Mouse (Mus musculus): ENCODE data around the gene Rpl5. TPM values are rescaled to one million over a fixed set of nuclear protein-coding genes. Genes with fewer than 3 reads are reported as not detected.
A peak's percentile ranks its signal among the peaks of the same experiment; 100 is the strongest.

Gene Rpl5
- polyA plus RNA-seq, 1 experiment from 2014 or later = 58.1 TPM

- peak overlapping the region; percentile 64 for H3K4me2 ChIP-seq (ENCODE audit: low read depth, low read length)
- no peaks in the 10 kb centered on the region for H3K9me3 ChIP-seq (ENCODE audit: control insufficient read depth, low read length)
- peak overlapping the region; percentile 95 for H3K27ac ChIP-seq (replicated peaks; ENCODE audit: low read depth, low read length)
- WGBS = under 1% methylated on average over 20 of the region's 82 CpGs
- peak overlapping the region; percentile 95 for H3K9ac ChIP-seq (ENCODE audit: low read depth, low read length)
- no peaks in the 10 kb centered on the region for H3K27me3 ChIP-seq (replicated peaks; ENCODE audit: control insufficient read depth, insufficient read depth, low read length)
- peaks cover 4% of the 10 kb centered on the region; the same call in 1 of the 2 replicates for H3K4me1 ChIP-seq (ENCODE audit: control insufficient read depth, insufficient read depth, low read length)
- DNase-seq (ENCODE audit: low spot score) = peak; percentile 69
- no peaks in the 10 kb centered on the region for H3K36me3 ChIP-seq (ENCODE audit: control insufficient read depth, insufficient read depth, low read length)
- H3K4me3 ChIP-seq (ENCODE audit: low read depth, low read length) = peak overlapping the region; percentile 88
- peak; percentile 73 for ATAC-seq (ENCODE audit: low read depth)
Observed at GRCm38 (mm10) chr5:107867970-107868904, 32.1 kb upstream of the Rpl5 start.

GRCm38 (mm10) chr5:107868905-107869424 is 31.3 kb upstream of the Rpl5 start:
- Histone ChIP-seq H3K9ac (ENCODE audit: low read depth, low read length) (peak overlapping the region; percentile 95), H3K27ac (replicated peaks; ENCODE audit: low read depth, low read length) (peak overlapping the region; percentile 95), H3K4me3 (ENCODE audit: low read depth, low read length) (peak overlapping the region; percentile 88), H3K36me3 (ENCODE audit: control insufficient read depth, insufficient read depth, low read length) (no peaks in the 10 kb centered on the region), H3K9me3 (ENCODE audit: control insufficient read depth, low read length) (no peaks in the 10 kb centered on the region), H3K4me2 (ENCODE audit: low read depth, low read length) (peak overlapping the region; percentile 64), H3K4me1 (ENCODE audit: control insufficient read depth, insufficient read depth, low read length) (peaks cover 4% of the 10 kb centered on the region; the same call in 1 of the 2 replicates), H3K27me3 (replicated peaks; ENCODE audit: control insufficient read depth, insufficient read depth, low read length) (no peaks in the 10 kb centered on the region)
- DNase-seq (ENCODE audit: low spot score) (peak; percentile 98), ATAC-seq (ENCODE audit: low read depth) (peak; percentile 99)
- under 1% methylated on average over 24 of the region's 58 CpGs for WGBS

- no peak for ATAC-seq (ENCODE audit: low read depth)
- Histone ChIP-seq H3K9ac (ENCODE audit: low read depth, low read length) (no peak overlapping the region), H3K4me1 (ENCODE audit: control insufficient read depth, insufficient read depth, low read length) (peaks cover 4% of the 10 kb centered on the region; the same call in 1 of the 2 replicates), H3K36me3 (ENCODE audit: control insufficient read depth, insufficient read depth, low read length) (no peaks in the 10 kb centered on the region), H3K27ac (replicated peaks; ENCODE audit: low read depth, low read length) (no peak overlapping the region), H3K4me3 (ENCODE audit: low read depth, low read length) (no peak overlapping the region), H3K9me3 (ENCODE audit: control insufficient read depth, low read length) (no peaks in the 10 kb centered on the region), H3K27me3 (replicated peaks; ENCODE audit: control insufficient read depth, insufficient read depth, low read length) (no peaks in the 10 kb centered on the region), H3K4me2 (ENCODE audit: low read depth, low read length) (peak overlapping the region; percentile 64)
- 54% methylated on average over 2 of the region's 2 CpGs for WGBS
- no peak for DNase-seq (ENCODE audit: low spot score)
Observed at GRCm38 (mm10) chr5:107869701-107870100, 30.6 kb upstream of the Rpl5 start.

GRCm38 (mm10) chr5:107873330-107873729 is 27.0 kb upstream of the Rpl5 start:
- no peak for DNase-seq (ENCODE audit: low spot score)
- Histone ChIP-seq H3K27ac (replicated peaks; ENCODE audit: low read depth, low read length) (no peak overlapping the region), H3K4me2 (ENCODE audit: low read depth, low read length) (no peak overlapping the region), H3K36me3 (ENCODE audit: control insufficient read depth, insufficient read depth, low read length) (no peaks in the 10 kb centered on the region), H3K27me3 (replicated peaks; ENCODE audit: control insufficient read depth, insufficient read depth, low read length) (no peaks in the 10 kb centered on the region), H3K9ac (ENCODE audit: low read depth, low read length) (no peak overlapping the region), H3K9me3 (ENCODE audit: control insufficient read depth, low read length) (no peaks in the 10 kb centered on the region), H3K4me3 (ENCODE audit: low read depth, low read length) (no peak overlapping the region), H3K4me1 (ENCODE audit: control insufficient read depth, insufficient read depth, low read length) (no peaks in the 10 kb centered on the region)
- ATAC-seq (ENCODE audit: low read depth) = no peak
- WGBS = 84% methylated on average over 6 of the region's 6 CpGs

GRCm38 (mm10) chr5:107873886-107874302 is 26.4 kb upstream of the Rpl5 start:
- DNase-seq (ENCODE audit: low spot score) (peak; percentile 29), ATAC-seq (ENCODE audit: low read depth) (no peak)
- Histone ChIP-seq H3K4me1 (ENCODE audit: control insufficient read depth, insufficient read depth, low read length) (no peaks in the 10 kb centered on the region), H3K27me3 (replicated peaks; ENCODE audit: control insufficient read depth, insufficient read depth, low read length) (no peaks in the 10 kb centered on the region), H3K9me3 (ENCODE audit: control insufficient read depth, low read length) (no peaks in the 10 kb centered on the region), H3K27ac (replicated peaks; ENCODE audit: low read depth, low read length) (no peak overlapping the region; the same call in 1 of the 2 replicates), H3K9ac (ENCODE audit: low read depth, low read length) (no peak overlapping the region), H3K4me3 (ENCODE audit: low read depth, low read length) (no peak overlapping the region), H3K4me2 (ENCODE audit: low read depth, low read length) (no peak overlapping the region), H3K36me3 (ENCODE audit: control insufficient read depth, insufficient read depth, low read length) (no peaks in the 10 kb centered on the region)
- WGBS = 72% methylated on average over 7 of the region's 7 CpGs

DNA sequence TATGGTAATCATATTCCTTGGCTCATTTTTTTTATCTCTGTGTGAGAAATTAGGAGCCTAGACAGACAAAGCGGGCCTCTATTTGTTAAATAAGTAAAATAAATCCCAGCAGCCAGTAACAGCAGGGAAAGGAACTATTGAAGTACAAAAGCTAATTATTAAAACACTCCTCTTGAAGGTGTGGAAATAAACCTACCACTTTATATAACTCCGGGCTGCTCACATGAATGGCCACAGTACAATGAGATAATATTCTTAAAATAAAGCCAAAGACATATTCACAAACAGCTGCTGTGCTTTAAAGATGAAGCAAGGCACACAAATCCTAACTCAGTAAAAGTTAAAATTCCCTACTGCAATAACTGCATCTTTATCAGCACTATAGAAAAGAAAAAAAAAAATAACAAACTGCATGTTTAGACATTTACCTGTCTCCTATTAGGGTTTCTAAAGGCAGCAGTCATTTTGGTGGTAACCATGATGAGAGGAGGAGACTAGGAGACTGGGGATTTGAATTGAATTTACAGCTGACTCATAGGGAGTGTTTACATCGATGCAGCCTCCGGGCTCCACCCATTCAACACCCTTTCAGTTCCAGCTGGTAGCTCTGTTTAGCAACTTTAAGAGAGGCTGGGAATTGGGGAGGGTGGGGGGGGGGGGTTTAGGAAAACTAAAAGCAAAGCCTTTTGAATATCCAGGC is 25.6 kb upstream of the Rpl5 start, which contains the start of gene Evi5:
Gene Evi5 (minus strand): TSS at position 547 of the 700 bp plus-strand sequence.
- Histone ChIP-seq H3K4me3 (ENCODE audit: low read depth, low read length) (no peak within 1 kb of the TSS), H3K27me3 (replicated peaks; ENCODE audit: control insufficient read depth, insufficient read depth, low read length) (no peaks in the 10 kb centered on the region), H3K4me1 (ENCODE audit: control insufficient read depth, insufficient read depth, low read length) (no peaks in the 10 kb centered on the region), H3K9ac (ENCODE audit: low read depth, low read length) (no peak within 1 kb of the TSS), H3K4me2 (ENCODE audit: low read depth, low read length) (no peak within 1 kb of the TSS), H3K36me3 (ENCODE audit: control insufficient read depth, insufficient read depth, low read length) (no peaks in the 10 kb centered on the region), H3K9me3 (ENCODE audit: control insufficient read depth, low read length) (no peaks in the 10 kb centered on the region), H3K27ac (replicated peaks; ENCODE audit: low read depth, low read length) (no peak within 1 kb of the TSS; the same call in 1 of the 2 replicates)
- DNase-seq (ENCODE audit: low spot score) (no peak), ATAC-seq (ENCODE audit: low read depth) (peak; percentile 47; the same call in 1 of the 2 replicates)
- 45% methylated on average over 4 of the region's 4 CpGs for WGBS

DNA sequence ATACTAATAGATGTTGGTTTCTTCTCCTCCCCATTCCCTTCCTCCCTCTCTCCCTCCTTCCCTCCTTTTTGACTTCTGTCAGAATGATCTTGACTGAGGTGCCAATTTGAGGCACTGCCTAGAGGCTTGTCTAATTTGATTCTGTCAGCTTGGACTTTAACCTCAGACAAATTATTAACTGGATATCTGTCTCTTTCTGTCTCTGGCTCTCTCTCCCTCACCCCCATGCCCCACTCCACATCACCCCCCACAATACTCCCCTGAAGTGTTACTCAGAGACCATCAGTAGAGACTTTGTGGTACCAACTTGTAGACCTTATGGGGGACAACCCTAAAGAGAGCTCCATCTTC is 25.1 kb upstream of the Rpl5 start:
- H3K27ac ChIP-seq (replicated peaks; ENCODE audit: low read depth, low read length) = no peak overlapping the region
- ATAC-seq (ENCODE audit: low read depth) = no peak
- no peak overlapping the region for H3K4me2 ChIP-seq (ENCODE audit: low read depth, low read length)
- H3K4me1 ChIP-seq (ENCODE audit: control insufficient read depth, insufficient read depth, low read length) = no peaks in the 10 kb centered on the region
- H3K27me3 ChIP-seq (replicated peaks; ENCODE audit: control insufficient read depth, insufficient read depth, low read length) = no peaks in the 10 kb centered on the region
- H3K9me3 ChIP-seq (ENCODE audit: control insufficient read depth, low read length) = no peaks in the 10 kb centered on the region
- no peaks in the 10 kb centered on the region for H3K36me3 ChIP-seq (ENCODE audit: control insufficient read depth, insufficient read depth, low read length)
- DNase-seq (ENCODE audit: low spot score) = no peak
- no peak overlapping the region for H3K9ac ChIP-seq (ENCODE audit: low read depth, low read length)
- H3K4me3 ChIP-seq (ENCODE audit: low read depth, low read length) = no peak overlapping the region

DNA sequence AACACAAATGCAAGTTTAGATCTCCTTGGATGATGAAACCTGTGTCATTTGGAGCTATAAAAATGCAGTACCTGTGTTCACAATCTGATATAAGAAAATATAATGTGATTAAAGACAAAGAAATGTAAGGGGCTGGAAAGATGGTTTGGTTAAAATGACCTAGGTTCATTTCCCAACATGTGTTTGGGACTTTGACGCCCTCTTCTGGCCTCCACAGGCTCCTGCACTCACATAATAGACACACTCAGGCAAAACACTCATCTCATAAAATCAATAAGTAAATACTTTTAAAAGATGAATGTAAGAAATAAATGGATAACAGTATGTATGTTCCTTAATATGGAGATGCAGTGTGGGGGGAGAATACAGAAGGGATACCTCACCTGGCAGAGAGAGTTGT is 23.2 kb upstream of the Rpl5 start:
- no peaks in the 10 kb centered on the region for H3K9me3 ChIP-seq (ENCODE audit: control insufficient read depth, low read length)
- no peaks in the 10 kb centered on the region for H3K4me1 ChIP-seq (ENCODE audit: control insufficient read depth, insufficient read depth, low read length)
- H3K27ac ChIP-seq (replicated peaks; ENCODE audit: low read depth, low read length) = no peak overlapping the region
- no peaks in the 10 kb centered on the region for H3K27me3 ChIP-seq (replicated peaks; ENCODE audit: control insufficient read depth, insufficient read depth, low read length)
- WGBS = 90% methylated on average over 1 of the region's 1 CpGs
- no peak for ATAC-seq (ENCODE audit: low read depth)
- H3K36me3 ChIP-seq (ENCODE audit: control insufficient read depth, insufficient read depth, low read length) = no peaks in the 10 kb centered on the region
- H3K9ac ChIP-seq (ENCODE audit: low read depth, low read length) = no peak overlapping the region
- no peak for DNase-seq (ENCODE audit: low spot score)
- H3K4me2 ChIP-seq (ENCODE audit: low read depth, low read length) = no peak overlapping the region
- no peak overlapping the region for H3K4me3 ChIP-seq (ENCODE audit: low read depth, low read length)

Data from embryonic facial prominence, embryonic 14.5 days (tissue).